Mouse (Mus musculus) forelimb bud, embryonic 11.5 days (tissue): ENCODE results near the gene Dlg5.

ENCODE experiments used
- DNase-seq: peaks from one replicate; pipeline ENCODE4 v3.0.0-alpha.2; 2012; ENCODE audit warnings: low read depth, low spot score

Gene Dlg5

GRCm38 (mm10) chr14:24190131-24190530 is 55.6 kb downstream of the Dlg5 start:
- DNase-seq = no peak

DNA sequence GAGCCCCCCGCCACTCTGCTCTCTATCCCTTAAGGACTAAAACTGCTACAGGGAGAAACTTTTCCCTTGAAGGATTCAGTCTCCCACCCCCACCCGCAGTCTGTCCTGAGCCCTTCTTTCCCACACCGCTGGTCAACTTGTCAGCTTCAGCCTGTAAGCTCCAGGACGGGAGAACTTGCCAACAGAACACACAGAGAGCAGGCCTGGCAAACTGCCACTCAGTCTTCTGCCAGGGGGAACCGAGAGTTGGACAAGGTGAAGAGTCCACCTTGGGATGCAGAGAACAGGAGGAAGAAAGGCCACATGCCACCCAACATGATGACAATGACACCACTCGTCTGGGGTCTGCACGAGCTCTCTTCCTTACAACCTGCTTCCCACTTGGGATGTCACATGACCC is 56.1 kb downstream of the Dlg5 start:
- DNase-seq = no peak

DNA sequence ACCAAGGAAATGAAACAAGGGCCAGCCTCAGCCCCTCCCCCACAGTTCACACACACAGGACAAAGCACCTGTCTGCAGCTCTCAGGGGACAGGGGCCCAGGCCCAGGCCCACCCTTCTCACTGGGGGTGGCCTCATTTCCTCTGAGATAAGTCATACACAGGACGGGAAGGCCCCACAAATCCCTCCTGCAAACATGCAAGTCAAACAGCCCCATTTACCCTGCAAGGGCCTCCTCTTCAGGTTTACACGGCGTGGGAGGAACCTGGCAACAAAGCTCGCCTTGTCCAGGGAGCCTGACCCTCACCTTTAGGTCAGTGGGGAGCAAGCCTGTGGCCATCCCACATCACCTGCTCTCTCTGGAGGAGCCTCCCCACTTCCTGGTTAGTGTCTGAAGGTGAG is 60.2 kb downstream of the Dlg5 start:
- no peak for DNase-seq

GRCm38 (mm10) chr14:24182955-24183354 is 62.8 kb downstream of the Dlg5 start:
- DNase-seq = no peak

DNA sequence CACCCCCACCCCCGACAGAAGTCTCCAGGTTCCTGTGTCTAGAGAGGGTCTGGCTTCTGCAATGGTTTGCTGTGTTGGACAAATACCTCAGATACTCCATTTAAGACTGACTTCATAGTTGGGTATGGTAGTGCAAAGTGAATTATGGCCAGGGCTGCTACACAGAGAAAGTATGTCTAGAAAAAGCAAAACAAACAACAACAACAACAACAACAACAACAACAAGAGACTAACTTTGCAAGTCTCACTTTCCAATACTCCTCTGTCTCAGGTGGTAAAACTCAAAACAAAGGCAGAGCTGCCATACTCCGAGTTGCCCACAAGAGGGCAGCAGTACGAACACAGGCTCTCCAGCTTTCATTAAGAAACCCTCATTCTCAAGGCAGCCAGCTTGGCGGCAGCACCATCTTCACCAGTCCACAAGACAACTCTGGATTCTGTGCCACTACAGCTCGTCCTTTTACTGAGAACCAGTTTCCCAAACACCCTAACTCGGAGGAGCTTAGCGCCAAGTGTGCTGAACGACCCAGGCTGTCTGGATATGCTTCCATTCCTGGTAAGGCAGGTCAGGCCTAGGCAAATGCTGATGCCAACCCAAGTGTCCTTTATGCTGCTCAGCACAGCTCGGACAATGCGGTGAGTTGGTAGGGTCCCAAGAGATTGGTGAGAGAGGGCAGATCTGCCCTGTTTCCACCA is 63.8 kb downstream of the Dlg5 start:
- peak; percentile 85 for DNase-seq

- no peak for DNase-seq
These were observed 66.2 kb downstream of the Dlg5 start for GRCm38 (mm10) chr14:24179466-24179991.

DNA sequence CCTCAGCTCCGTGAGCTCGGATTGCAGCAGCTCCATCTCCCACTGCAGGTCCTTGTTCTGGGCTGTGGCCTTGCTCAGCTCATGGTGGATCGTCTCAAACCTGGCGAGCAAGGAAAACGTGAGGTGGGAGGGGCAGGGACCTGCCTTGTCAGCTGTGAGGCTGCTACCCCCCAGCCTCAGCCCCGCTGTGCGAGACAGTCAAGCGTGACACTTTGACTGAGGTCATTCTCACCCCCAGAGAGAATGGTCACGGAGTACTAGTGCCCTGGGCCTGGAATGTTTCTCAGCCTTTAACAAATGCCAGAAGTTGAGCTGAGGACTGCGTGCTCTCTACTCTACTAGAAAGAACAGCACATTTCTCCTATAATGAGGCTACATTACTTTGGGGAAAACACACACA is 69.1 kb downstream of the Dlg5 start:
- no peak for DNase-seq

- no peak for DNase-seq
These were observed 72.4 kb downstream of the Dlg5 start for GRCm38 (mm10) chr14:24173326-24173725.

DNA sequence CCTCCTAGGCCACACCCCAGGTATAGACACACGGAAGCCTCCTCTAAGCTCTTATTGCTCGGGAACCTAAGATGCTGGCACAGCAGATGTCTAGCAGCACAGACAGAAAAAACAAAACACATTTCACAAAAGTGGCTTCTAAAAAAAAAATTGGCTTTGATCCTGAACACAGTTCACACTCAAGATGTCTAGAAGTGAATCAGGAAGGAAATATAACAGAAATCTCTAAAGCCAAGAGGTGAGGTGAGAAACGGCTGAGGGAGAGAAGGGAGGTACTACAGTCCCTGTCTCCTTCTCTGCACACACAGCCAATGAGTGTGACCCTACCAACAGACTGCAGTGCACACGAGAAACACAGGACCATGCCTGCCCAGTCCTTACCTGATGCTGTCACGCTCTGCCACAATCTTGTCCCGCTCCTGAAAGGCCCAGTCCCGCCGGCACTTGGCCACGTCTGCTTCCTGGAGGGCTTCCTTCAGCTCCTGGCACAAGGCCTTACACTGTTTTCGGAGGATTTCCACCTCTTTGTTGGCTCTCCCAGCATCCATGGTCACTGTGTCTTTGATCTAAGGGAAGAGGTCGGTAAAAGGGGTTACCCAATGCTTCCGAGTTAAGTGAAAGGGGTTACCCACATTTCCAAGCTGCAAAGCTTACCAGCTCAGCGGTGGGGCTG is 73.9 kb downstream of the Dlg5 start:
- DNase-seq = no peak

DNA sequence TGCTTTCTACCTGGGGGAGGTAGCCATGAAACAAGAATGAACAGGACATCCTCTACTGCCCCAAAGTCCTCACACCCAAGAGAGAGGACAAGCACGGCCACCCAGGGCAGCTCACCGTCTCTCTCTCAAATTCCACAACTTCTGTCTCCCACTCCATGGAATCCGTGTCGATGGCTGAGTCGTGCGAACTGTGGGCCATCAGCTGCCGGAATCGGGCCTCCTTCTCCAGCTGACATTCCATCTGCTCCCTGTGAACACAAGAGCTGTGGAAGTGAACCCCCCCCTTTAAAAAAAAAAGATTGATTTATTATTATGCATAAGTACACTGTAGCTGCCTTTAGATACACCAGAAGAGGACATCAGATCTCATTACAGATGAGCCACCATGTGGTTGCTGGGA is 79.7 kb downstream of the Dlg5 start:
- DNase-seq = no peak

- DNase-seq = no peak
These were observed 80.9 kb downstream of the Dlg5 start for GRCm38 (mm10) chr14:24164721-24165367.

DNA sequence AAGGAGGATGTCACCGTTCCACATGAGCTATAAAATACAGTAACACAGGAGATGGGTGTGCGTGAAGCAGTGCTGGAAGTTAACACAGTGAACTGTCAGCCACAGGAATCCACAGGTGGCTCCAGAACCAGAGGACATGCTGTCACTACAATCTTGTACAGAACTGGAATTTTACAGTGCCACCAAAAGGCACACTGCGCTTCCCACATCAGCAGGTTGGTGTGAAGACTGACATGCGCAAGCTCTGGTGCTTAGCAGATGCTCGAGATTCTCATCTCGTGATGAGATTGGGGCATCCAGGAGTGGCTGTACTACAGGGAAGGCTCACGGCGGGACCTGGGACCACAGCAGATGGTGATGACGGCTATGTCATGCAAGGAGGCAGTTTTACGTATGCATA is 82.9 kb downstream of the Dlg5 start:
- no peak for DNase-seq

- DNase-seq = no peak
These were observed 96.8 kb downstream of the Dlg5 start for GRCm38 (mm10) chr14:24148892-24149291.

DNA sequence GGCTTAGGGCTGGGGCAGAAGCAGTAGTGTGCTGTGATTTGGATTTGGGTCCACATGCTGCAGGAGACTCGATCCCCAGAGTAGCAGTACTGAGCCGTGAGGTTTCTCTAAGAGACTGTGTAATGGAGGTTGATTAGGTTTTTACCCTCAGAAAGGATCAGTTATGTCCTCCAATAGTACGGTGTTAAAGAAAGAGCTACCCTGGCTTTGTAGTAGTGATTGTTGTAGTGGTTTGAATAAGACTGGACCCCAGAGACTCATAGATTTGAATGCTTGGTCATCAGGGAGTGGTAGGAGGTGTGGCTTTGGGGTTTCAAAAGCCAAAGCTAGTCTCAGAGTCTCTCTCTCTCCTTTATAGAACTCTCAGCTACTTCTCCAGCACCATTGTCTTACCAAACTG is 100.9 kb downstream of the Dlg5 start:
- no peak for DNase-seq

- DNase-seq = no peak
These were observed 101.3 kb downstream of the Dlg5 start for GRCm38 (mm10) chr14:24144421-24144820.

GRCm38 (mm10) chr14:24142926-24143430 is 102.7 kb downstream of the Dlg5 start:
- no peak for DNase-seq

DNA sequence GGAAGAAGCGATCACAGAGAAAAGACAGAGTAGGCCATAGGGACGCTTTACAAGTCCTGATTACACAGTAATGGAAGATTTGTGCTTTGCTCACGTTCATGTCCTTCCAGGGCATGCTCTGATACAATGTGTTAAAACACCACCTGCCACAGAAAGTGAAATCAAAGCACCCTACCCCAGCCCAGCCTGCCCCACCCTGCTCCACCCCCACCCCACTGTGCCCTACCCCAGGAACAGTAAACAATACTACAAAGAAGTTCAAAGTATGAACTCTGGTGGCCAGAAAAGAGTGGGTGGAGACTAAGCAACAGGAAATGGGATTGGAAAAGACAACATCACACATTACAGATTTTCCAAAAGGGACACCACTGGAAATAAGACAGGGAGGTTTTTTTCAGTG is 104.0 kb downstream of the Dlg5 start:
- no peak for DNase-seq

DNA sequence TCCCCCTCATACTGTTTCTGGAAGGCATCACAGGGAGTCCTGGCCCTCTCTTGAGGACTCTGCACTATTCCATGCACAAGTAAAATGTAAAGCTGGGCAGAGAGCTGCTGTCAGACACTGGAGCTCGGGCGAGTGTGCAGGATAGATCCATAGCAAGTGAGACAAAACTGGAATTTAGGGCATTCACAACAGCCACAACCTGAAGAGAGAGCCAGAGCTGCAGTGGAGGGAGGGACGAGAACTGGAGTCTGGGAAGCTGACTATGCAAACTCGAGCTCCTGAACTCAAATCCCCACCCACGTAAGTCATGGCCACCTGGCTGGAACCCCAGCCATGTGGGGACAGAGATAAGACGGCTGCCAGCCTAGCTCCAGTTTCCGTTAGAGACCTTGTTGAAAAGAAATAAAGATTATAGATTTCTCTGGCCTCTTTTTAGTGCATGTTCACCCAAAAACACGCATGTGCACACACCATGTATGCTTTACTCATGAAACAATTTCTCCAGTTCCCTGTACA is 105.4 kb downstream of the Dlg5 start:
- no peak for DNase-seq

GRCm38 (mm10) chr14:24136908-24137307 is 108.8 kb downstream of the Dlg5 start:
- DNase-seq = no peak

GRCm38 (mm10) chr14:24134623-24135290 is 111.0 kb downstream of the Dlg5 start:
- DNase-seq = no peak

- no peak for DNase-seq
These were observed 111.9 kb downstream of the Dlg5 start for GRCm38 (mm10) chr14:24133801-24134200.

DNA sequence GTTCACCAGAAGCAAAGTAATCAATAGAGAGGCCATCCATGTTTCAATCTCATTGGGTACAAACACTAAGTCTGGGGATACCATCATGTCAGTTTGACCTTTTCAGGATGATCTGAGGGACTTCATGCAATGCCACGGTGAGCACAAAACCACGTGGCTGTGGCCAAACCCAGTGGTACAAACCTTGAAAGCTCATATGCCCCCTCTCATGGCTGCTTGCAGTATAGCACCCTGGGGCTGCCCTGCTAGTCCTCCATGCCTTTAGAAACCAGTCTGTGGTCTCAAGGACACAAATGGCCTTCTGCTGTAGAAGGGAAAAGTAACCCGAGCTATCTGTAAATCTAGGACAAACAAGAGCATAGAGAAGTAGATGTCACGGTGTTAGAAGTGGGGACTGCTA is 113.6 kb downstream of the Dlg5 start:
- peak; percentile 20 for DNase-seq
